Mouse (Mus musculus) CD8-positive naive resting alpha-beta T cell, adult 57 days (primary cell): Measurements from ENCODE around the gene Lemd1. TPM values are rescaled to one million over a fixed set of nuclear protein-coding genes. Genes with fewer than 3 reads are reported as not detected.

Source experiments
- total RNA-seq: library from RNA; stranded (reverse); gene quantifications from one replicate; pipeline ENCODE4 v1.2.4, GENCODE M21; 2023

The Lemd1 gene
- total RNA-seq = not detected

GRCm38 (mm10) chr1:132191093-132191785 lies at the start of gene Lemd1, which contains the start of gene AC124108.1:
Gene Lemd1, plus strand, starts transcription at chr1:132191431.
Gene AC124108.1, plus strand, starts transcription at chr1:132191457.

DNA sequence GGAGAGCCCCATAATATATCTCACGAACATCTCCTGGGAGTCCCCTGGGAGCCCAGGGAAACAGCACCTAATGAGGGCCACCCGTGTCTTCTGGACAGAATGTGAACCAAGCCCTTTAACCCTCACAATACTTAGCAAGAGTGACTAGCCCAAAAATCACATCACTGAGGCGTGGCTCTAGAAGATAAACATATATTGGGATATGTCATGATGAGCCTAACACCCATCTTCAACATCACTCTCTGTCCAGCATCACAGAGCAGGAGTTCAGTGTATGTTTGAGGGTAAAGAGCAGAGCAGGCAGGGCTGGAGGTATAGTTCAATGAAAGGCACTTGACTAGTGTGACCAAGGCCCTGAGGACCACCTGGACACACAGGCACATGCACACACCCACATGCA lies 38.4 kb downstream of the Lemd1 start, which contains the start of gene Gm10188:
Gene Gm10188, minus strand, starts transcription at position 101 of the 400 bp plus-strand sequence.

GRCm38 (mm10) chr1:132298425-132298800 lies 107.2 kb downstream of the Lemd1 start, which contains the start of gene Klhdc8a:
Gene Klhdc8a, plus strand, starts transcription at chr1:132298626.

Other genes with a start within 250 kb of the Lemd1 start
- gene Slc45a3, start 228.5 kb upstream of the Lemd1 start, total RNA-seq = 0.61 TPM
- 320 TPM for gene Elk4, start 183.8 kb upstream of the Lemd1 start, total RNA-seq
- gene Mfsd4a, start 123.4 kb upstream of the Lemd1 start, total RNA-seq = 0.43 TPM
- gene Cdk18, start 51.7 kb upstream of the Lemd1 start, total RNA-seq = not detected
- gene AC124108.1, start within 50 bp of the Lemd1 start, total RNA-seq = not detected
- not detected for gene Gm10188, start 38.3 kb downstream of the Lemd1 start, total RNA-seq
- gene Klhdc8a, start 107.2 kb downstream of the Lemd1 start, total RNA-seq = not detected
- gene Nuak2, start 124.7 kb downstream of the Lemd1 start, total RNA-seq = 13.2 TPM
- gene Tmcc2, start 199.8 kb downstream of the Lemd1 start, total RNA-seq = 0.83 TPM
- gene Dstyk, start 226.1 kb downstream of the Lemd1 start, total RNA-seq = 21.5 TPM